Mouse (Mus musculus): ENCODE results near the gene Gtf2h5.

DNA sequence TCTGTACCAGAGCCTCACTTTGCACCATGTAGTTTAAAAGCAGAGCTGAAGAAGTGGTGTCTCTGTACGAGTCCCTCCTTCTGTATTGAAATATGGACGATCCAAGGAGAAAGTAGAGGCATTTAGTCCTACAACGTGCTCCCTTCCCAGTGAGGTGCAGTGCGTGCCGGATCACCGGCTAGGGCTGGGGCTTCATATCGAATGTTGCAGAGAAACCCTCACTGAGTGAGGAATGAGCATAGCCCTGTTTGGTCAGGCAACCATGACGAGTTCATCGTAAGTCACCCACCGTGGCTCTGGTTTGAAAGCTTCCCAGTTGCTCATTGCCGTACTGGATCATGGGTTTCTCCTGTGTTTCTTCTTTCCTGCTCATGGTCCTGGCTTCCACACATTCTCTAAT, 42.7 kb upstream of the Gtf2h5 start:
- TF ChIP-seq POLR2A (IDR thresholded peaks at IDR 0.05; ENCODE audit: borderline replicate concordance, low read depth, low read length) (no peak), CTCF (IDR thresholded peaks at IDR 0.05; ENCODE audit: low read depth, low read length) (no peak)
